Mouse (Mus musculus) embryonic facial prominence, embryonic 13.5 days (tissue): ENCODE data around the gene Rhoc. TPM values are rescaled to one million over a fixed set of nuclear protein-coding genes. Genes with fewer than 3 reads are reported as not detected.

Experiments used
- ATAC-seq: fragments of 200-750 bp; cut with Nextera tagmentation; 2 replicates; pipeline ENCODE4 v1.8.0; 2017; ENCODE audit warnings: low read depth; ENCODE audit not compliant: insufficient number of reproducible peaks, insufficient read depth, low FRiP score, low TSS enrichment
- H3K27ac ChIP-seq: fragments of 300-500 bp; sonication (generic); 2 replicates; pipeline ENCODE4 v1.5.1; 2015; ENCODE audit warnings: moderate library complexity, mild to moderate bottlenecking, inconsistent platforms
- H3K27me3 ChIP-seq: fragments of 300-500 bp; sonication (generic); 2 replicates; pipeline ENCODE4 v1.6.1; 2015; ENCODE audit warnings: mild to moderate bottlenecking, inconsistent platforms
- H3K36me3 ChIP-seq: fragments of 300-500 bp; sonication (generic); 2 replicates; pipeline ENCODE4 v1.6.1; 2015; ENCODE audit warnings: mild to moderate bottlenecking, inconsistent platforms
- H3K4me1 ChIP-seq: fragments of 300-500 bp; sonication (generic); 2 replicates; pipeline ENCODE4 v1.6.1; 2015; ENCODE audit warnings: inconsistent platforms
- H3K4me2 ChIP-seq: fragments of 300-500 bp; sonication (generic); 2 replicates; pipeline ENCODE4 v1.6.1; 2015; ENCODE audit warnings: moderate library complexity, mild to moderate bottlenecking, inconsistent platforms
- H3K4me3 ChIP-seq: fragments of 300-500 bp; sonication (generic); 2 replicates; pipeline ENCODE4 v1.5.1; 2015; ENCODE audit warnings: mild to moderate bottlenecking, inconsistent platforms
- H3K9ac ChIP-seq: fragments of 300-500 bp; sonication (generic); 2 replicates; pipeline ENCODE4 v1.6.1; 2015; ENCODE audit warnings: mild to moderate bottlenecking, inconsistent platforms
- H3K9me3 ChIP-seq: fragments of 300-500 bp; sonication (generic); 2 replicates; pipeline ENCODE4 v1.6.1; 2016; ENCODE audit warnings: inconsistent platforms
- WGBS: fragments of 180-500 bp; shearing (Covaris S2); methylation state at CpG from one replicate; pipeline ENCODE4 v1.1.7; 2015; ENCODE audit warnings: mixed read lengths; 5-methylcytosine and 5-hydroxymethylcytosine counted together
- polyA plus RNA-seq: library from polyadenylated mRNA; unstranded; fragments of >200 nt; fragmentation: Nextera tagmentation; extraction: Ambion mirVana; gene quantifications from 2 replicates; pipeline ENCODE4 v1.2.1, GENCODE M21; 2015

Rhoc gene
- polyA plus RNA-seq, 1 experiment from 2014 or later, result 145 TPM

DNA sequence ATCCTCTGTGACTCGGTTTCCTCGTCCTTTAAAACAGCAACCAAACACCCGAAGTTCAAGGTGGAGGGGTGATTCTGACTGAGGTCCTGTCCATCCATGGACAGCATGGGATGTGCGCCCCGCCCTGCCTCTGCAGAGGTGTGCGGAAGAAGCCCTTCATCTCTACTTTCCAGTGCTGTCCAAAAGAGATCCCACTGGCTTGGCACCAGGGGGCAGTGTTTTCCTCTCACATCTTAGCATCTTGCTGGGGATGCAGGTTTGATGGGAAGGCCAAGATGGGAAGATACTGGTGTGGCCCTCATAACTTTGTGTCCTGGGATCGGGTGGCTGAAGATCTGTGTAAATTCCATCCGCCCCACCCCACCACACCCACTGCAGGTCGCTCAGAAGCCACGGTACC lies 18.1 kb upstream of the Rhoc start:
- ATAC-seq, result no peak
- H3K4me1 ChIP-seq, result peaks cover 10% of the 10 kb centered on the region
- H3K36me3 ChIP-seq, result no peaks in the 10 kb centered on the region
- H3K27ac ChIP-seq, result no peak overlapping the region
- no peak overlapping the region for H3K4me3 ChIP-seq
- no peak overlapping the region for H3K4me2 ChIP-seq
- WGBS, result 58% methylated on average over 10 of the region's 10 CpGs
- 0 out of 2 replicates have a peak, but pooled peaks cover 4% of the 10 kb centered on the region for H3K27me3 ChIP-seq
- H3K9me3 ChIP-seq, result no peaks in the 10 kb centered on the region
- no peak overlapping the region for H3K9ac ChIP-seq

GRCm38 (mm10) chr3:104770918-104771317 lies 17.3 kb upstream of the Rhoc start:
- Histone ChIP-seq H3K27ac (peak overlapping the region; percentile 28; the same call in 1 of the 2 replicates), H3K4me1 (peaks cover 10% of the 10 kb centered on the region), H3K9me3 (no peaks in the 10 kb centered on the region), H3K4me2 (no peak overlapping the region), H3K9ac (no peak overlapping the region), H3K36me3 (no peaks in the 10 kb centered on the region), H3K4me3 (no peak overlapping the region), H3K27me3 (peaks cover 9% of the 10 kb centered on the region)
- ATAC-seq, result no peak
- 24% methylated on average over 3 of the region's 3 CpGs for WGBS

GRCm38 (mm10) chr3:104771460-104771859 lies 16.7 kb upstream of the Rhoc start:
- no peak overlapping the region for H3K4me2 ChIP-seq
- H3K4me3 ChIP-seq, result no peak overlapping the region
- H3K27ac ChIP-seq, result no peak overlapping the region
- peaks cover 15% of the 10 kb centered on the region for H3K27me3 ChIP-seq
- H3K4me1 ChIP-seq, result peaks cover 10% of the 10 kb centered on the region
- H3K9me3 ChIP-seq, result no peaks in the 10 kb centered on the region
- H3K36me3 ChIP-seq, result no peaks in the 10 kb centered on the region
- no peak for ATAC-seq
- WGBS, result 47% methylated on average over 6 of the region's 6 CpGs
- H3K9ac ChIP-seq, result no peak overlapping the region

DNA sequence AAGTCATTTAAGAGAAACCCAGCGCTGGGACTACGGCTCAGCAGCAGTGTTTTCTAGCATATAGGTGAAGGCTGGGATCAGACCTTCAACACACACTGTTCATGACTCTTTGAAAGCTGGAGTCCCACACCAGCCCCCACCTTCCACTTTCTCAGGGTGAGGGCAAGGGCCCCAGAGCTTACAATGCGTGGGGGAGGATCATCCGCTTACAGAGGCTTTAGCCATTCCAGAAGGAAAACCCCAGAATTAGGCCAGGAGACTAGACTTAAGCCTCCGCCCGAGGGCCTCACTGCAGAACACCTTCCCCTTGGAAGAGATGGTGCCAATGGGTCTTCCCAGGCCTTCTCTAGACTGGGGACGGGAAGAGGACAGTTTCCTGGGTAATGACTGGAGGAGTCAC lies 14.9 kb upstream of the Rhoc start:
- no peaks in the 10 kb centered on the region for H3K36me3 ChIP-seq
- H3K27me3 ChIP-seq, result peaks cover 33% of the 10 kb centered on the region
- no peak overlapping the region for H3K4me3 ChIP-seq
- H3K9me3 ChIP-seq, result no peaks in the 10 kb centered on the region
- no peak overlapping the region for H3K27ac ChIP-seq
- H3K4me1 ChIP-seq, result peaks cover 10% of the 10 kb centered on the region
- no peak overlapping the region for H3K4me2 ChIP-seq
- 71% methylated on average over 7 of the region's 7 CpGs for WGBS
- ATAC-seq, result no peak
- H3K9ac ChIP-seq, result peak overlapping the region; percentile 3; the same call in 1 of the 2 replicates

GRCm38 (mm10) chr3:104777342-104777741 lies 10.8 kb upstream of the Rhoc start:
- H3K4me1 ChIP-seq, result peaks cover 21% of the 10 kb centered on the region
- no peaks in the 10 kb centered on the region for H3K36me3 ChIP-seq
- peak overlapping the region; percentile 44 for H3K4me3 ChIP-seq
- peak overlapping the region; percentile 76 for H3K4me2 ChIP-seq
- peak overlapping the region; percentile 64 for H3K9ac ChIP-seq
- 1% methylated on average over 20 of the region's 20 CpGs for WGBS
- no peaks in the 10 kb centered on the region for H3K9me3 ChIP-seq
- no peak overlapping the region for H3K27ac ChIP-seq
- peaks cover 72% of the 10 kb centered on the region for H3K27me3 ChIP-seq
- no peak for ATAC-seq

DNA sequence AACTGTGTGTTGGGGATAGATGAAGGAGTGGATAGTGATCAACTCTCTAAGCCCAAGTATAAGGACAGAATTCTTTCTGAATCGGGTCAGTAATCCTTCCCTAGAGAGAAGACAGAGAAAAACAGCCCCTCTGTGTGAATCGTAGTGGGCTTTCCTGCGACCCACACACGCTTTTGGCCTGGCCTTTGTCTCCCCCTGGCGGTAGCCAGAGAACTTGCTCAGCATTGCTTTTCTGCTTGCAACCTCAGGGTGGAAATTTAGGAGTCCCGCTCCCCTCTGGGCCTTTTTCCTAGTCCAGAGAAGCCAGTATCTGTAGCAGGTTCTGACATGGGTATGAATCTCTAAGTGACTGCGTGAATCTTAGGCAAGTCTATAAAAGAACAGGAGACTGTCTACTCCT lies 8.2 kb upstream of the Rhoc start:
- no peak overlapping the region for H3K9ac ChIP-seq
- no peak for ATAC-seq
- under 1% methylated on average over 7 of the region's 7 CpGs for WGBS
- no peak overlapping the region for H3K4me3 ChIP-seq
- H3K9me3 ChIP-seq, result no peaks in the 10 kb centered on the region
- H3K27ac ChIP-seq, result no peak overlapping the region
- peaks cover 94% of the 10 kb centered on the region for H3K27me3 ChIP-seq
- H3K36me3 ChIP-seq, result no peaks in the 10 kb centered on the region
- peaks cover 21% of the 10 kb centered on the region for H3K4me1 ChIP-seq
- H3K4me2 ChIP-seq, result no peak overlapping the region

DNA sequence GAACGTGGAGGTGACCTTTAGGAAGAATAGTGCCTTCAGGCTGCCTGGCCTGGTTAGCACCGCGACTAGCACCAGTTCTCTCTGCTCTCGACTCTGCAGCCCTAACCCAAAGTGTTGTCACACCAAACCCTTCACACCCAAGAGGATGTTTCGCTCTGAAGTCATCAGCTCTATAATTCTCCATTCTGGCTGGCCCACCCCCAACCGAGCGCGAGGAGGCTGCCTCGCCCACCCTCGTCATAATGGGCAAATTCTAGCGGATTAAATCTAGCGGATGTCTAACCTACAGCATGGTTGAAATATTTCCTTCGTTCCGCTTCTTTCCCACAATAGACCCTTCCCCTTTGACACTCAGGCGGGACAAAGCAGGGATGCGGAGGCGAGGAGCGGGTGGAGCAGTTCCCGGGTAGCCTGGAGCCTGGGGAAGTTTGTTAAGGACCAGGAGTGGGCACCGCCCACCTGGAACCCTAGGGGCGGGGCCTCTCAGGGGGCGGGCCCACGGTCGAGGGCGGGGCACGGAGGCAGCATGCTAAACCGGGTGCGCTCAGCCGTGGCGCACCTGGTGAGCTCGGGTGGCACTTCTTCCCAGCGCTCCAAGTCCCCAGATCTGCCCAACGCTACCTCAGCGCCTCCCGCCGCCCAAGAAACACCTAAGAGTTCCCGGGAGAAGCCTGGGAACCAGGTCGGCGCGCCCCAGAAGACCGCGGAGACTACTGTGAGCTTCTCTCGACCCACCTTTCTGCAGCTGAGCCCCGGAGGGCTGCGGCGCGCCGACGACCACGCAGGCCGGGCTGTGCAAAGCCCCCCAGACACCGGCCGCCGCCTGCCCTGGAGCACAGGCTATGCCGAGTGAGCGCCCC lies 7.4 kb upstream of the Rhoc start, which contains the start of gene Ppm1j:
Gene Ppm1j, plus strand, starts transcription at position 496 of the 860 bp plus-strand sequence.
- WGBS, result under 1% methylated on average over 56 of the region's 56 CpGs

DNA sequence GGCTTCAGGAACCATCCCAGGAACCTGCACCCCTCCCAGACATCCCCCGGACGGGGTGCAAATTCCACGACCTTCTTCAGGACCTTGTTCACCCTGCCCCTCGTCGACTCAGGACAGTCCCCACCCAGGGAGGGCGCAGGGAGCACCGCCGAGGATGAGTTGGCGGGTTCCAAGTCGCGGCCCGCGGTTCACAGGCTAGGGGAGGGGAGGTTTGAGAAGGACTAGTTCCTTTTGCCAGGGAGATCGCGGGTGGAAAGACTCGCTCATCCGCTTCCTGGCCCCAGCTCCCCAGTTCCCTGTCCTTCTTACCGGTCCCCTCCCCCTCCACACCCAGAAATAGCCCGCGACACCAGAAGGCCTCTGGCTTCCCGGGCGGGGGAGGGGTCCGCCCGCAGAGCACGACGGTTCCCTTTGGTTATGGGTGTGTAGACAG lies 6.7 kb upstream of the Rhoc start, which contains the start of gene Fam19a3:
Gene Fam19a3, minus strand, starts transcription at position 370 of the 433 bp plus-strand sequence.
- peaks cover 95% of the 10 kb centered on the region for H3K27me3 ChIP-seq
- no peaks in the 10 kb centered on the region for H3K9me3 ChIP-seq
- no peak for ATAC-seq
- peak within 1 kb of the TSS; percentile 97 for H3K4me2 ChIP-seq
- H3K27ac ChIP-seq, result no peak within 1 kb of the TSS
- no peaks in the 10 kb centered on the region for H3K36me3 ChIP-seq
- WGBS, result under 1% methylated on average over 26 of the region's 26 CpGs
- peak within 1 kb of the TSS; percentile 52 for H3K4me3 ChIP-seq
- H3K4me1 ChIP-seq, result peaks cover 21% of the 10 kb centered on the region
- H3K9ac ChIP-seq, result peak within 1 kb of the TSS; percentile 65

More for the DNA sequence above, 7.4 kb upstream of the Rhoc start, which contains the start of gene Ppm1j:
- Histone ChIP-seq H3K9ac (peak within 1 kb of the TSS; percentile 65), H3K27me3 (peaks cover 99% of the 10 kb centered on the region), H3K4me3 (peak within 1 kb of the TSS; percentile 52), H3K4me1 (peaks cover 21% of the 10 kb centered on the region), H3K27ac (no peak within 1 kb of the TSS), H3K9me3 (no peaks in the 10 kb centered on the region), H3K4me2 (peak within 1 kb of the TSS; percentile 97), H3K36me3 (no peaks in the 10 kb centered on the region)
- peak; percentile 45; the same call in 1 of the 2 replicates for ATAC-seq

DNA sequence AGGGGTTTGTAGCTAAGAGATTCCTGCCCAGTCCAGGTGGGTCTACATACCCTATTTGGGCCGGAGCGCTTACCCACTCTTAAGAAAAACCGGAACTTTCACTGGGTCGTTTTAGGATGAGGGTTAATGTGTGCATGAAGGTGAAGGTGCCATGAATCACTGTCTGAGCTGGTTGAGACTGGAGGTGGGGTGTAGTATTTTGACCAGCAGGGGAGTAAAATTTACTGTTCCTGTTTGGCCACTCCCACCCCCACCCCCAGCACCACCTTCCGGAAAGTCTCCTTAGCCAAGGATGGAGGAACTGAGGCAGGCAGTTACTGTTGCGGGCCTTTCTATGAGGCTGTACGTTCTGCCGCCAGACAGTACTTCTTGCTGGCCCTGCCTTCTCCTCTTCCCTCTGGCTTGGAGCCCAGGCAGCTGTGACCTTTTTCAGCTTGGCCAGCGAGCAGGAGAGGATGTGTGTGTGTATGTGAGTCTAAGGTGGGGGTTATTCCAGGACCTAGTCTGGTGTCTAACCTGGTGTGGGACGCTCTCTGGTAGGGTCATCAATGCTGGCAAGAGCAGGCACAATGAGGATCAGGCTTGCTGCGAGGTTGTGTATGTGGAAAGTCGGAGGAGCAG lies 6.0 kb upstream of the Rhoc start:
- Histone ChIP-seq H3K9ac (no peak overlapping the region), H3K27me3 (peaks cover 88% of the 10 kb centered on the region), H3K36me3 (no peaks in the 10 kb centered on the region), H3K4me1 (peaks cover 21% of the 10 kb centered on the region), H3K27ac (no peak overlapping the region), H3K4me2 (peak overlapping the region; percentile 97), H3K9me3 (no peaks in the 10 kb centered on the region), H3K4me3 (peak overlapping the region; percentile 52; the same call in 1 of the 2 replicates)
- WGBS, result 18% methylated on average over 12 of the region's 12 CpGs
- no peak for ATAC-seq

GRCm38 (mm10) chr3:104783971-104784500 lies 4.1 kb upstream of the Rhoc start:
- H3K27ac ChIP-seq, result no peak overlapping the region
- ATAC-seq, result no peak
- H3K4me1 ChIP-seq, result peaks cover 25% of the 10 kb centered on the region
- H3K9ac ChIP-seq, result no peak overlapping the region
- WGBS, result 48% methylated on average over 14 of the region's 14 CpGs
- H3K4me2 ChIP-seq, result no peak overlapping the region
- H3K4me3 ChIP-seq, result no peak overlapping the region
- H3K27me3 ChIP-seq, result peaks cover 69% of the 10 kb centered on the region
- H3K36me3 ChIP-seq, result no peaks in the 10 kb centered on the region
- no peaks in the 10 kb centered on the region for H3K9me3 ChIP-seq

DNA sequence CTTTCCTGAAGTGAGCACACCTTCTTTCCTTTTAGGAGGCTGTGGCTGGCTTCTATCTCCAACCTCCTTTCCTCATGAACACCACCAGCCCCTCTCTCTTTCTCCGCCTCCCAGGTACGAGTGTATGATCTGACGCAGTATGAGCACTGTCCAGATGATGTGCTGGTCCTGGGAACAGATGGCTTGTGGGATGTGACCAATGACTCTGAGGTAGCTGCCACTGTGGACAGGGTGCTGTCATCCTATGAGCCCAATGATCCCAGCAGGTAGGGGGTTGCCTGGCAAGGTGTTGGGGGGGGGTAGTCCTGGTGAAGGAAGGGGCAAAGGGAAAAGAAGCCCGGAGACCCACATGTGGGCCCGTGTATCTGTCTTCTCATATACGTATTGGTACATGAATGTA lies 2.9 kb upstream of the Rhoc start:
- H3K9me3 ChIP-seq, result no peaks in the 10 kb centered on the region
- H3K27ac ChIP-seq, result no peak overlapping the region
- no peaks in the 10 kb centered on the region for H3K36me3 ChIP-seq
- no peak overlapping the region for H3K4me3 ChIP-seq
- 88% methylated on average over 6 of the region's 6 CpGs for WGBS
- H3K27me3 ChIP-seq, result peaks cover 58% of the 10 kb centered on the region
- H3K4me1 ChIP-seq, result peaks cover 33% of the 10 kb centered on the region
- no peak for ATAC-seq
- H3K4me2 ChIP-seq, result no peak overlapping the region
- no peak overlapping the region for H3K9ac ChIP-seq
